Mouse (Mus musculus) G1E-ER4 (cell line): ENCODE measurements around the gene Afdn. TPM values are rescaled to one million over a fixed set of nuclear protein-coding genes. Genes with fewer than 3 reads are reported as not detected.

Source experiments
- GATA1 ChIP-seq: IDR thresholded peaks from one replicate; pipeline ENCODE4 v1.8.0; 2012; ENCODE audit warnings: low read length, inconsistent platforms
- polyA plus RNA-seq: library from polyadenylated mRNA; stranded (reverse); fragments of >175 nt; gene quantifications from 2 replicates; pipeline ENCODE4 v1.2.3, GENCODE M21; 2012

Afdn gene
- polyA plus RNA-seq, 1 experiment = 0.08 TPM

DNA sequence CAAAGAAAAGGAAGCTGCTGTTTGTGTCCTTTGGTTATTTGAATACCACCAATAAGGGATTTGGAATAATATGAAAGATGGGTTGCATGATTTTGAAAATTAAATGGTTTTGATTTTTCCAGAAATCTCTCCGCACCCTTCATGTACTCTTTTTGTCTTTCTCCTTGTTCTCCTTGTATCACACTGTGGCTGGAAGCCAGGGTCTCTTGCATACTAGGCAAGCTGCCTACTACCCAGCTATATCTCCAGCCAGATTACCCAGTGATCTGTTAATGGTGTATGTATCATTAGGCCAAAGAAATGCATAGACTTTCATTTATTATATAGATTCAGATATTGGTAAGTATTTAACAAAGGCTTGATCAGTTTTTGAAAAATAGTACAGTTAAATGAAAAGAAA lies 45.7 kb downstream of the Afdn start:
- TF ChIP-seq GATA1 = no peak

DNA sequence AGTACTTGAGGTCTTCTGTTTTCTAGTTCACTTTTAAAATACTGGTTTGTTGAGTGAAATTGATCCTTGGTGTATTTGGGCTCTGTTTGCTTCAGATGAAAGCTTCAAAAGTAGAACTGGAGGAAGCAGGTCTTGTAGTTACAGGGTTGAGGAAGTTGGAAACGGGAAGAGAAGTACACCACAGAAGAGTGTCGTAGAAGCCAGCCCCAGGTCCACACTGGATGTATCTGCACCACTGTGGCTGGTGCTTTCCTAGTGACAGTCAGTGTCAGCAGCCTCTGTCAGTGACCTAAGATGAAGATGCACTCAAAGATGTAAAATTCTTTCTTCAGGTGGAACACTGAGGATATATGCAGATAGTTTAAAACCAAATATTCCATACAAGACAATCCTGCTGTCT lies 57.5 kb downstream of the Afdn start:
- no peak for TF ChIP-seq GATA1

DNA sequence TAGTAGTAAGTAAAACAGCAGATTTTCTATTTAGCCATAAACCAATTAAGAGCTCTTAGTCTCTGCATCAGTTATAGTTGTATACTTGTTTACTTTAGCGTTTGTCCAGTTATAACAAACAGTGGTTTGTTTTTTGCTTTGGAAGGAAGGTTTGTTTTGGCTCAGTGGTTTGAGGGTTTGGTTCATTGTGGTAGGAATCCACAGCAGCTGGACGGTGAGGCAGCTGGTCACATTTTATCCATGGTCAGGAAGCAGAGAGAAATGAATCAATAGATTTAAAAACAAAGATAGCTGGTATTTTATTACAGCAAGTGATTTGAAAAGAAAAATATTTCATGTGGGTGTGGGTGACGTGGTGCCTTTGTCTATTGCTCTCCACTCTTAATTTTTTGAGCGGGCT lies 59.0 kb downstream of the Afdn start:
- no peak for TF ChIP-seq GATA1

- TF ChIP-seq GATA1 = no peak
Observed at GRCm38 (mm10) chr17:13820676-13821075, 60.3 kb downstream of the Afdn start.

DNA sequence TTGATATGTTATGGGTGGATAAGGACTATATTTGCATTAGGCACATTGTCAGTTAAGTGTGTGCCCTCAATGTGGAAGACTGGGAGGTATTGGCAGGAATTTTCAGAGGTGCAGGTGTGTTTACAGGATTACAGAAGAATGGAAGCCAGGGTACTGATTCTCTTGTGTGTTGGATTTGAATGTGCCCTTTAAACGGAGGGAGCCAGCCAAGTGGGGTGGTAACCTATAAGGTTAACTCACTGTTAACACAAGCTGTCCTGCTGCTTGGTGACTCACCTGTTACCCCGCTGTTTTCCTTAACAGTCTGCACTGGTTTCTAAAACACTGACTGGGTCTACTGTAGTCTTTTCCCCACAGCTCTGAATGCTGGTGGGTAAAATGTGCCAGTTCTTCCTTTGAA lies 65.1 kb downstream of the Afdn start:
- TF ChIP-seq GATA1 = no peak

DNA sequence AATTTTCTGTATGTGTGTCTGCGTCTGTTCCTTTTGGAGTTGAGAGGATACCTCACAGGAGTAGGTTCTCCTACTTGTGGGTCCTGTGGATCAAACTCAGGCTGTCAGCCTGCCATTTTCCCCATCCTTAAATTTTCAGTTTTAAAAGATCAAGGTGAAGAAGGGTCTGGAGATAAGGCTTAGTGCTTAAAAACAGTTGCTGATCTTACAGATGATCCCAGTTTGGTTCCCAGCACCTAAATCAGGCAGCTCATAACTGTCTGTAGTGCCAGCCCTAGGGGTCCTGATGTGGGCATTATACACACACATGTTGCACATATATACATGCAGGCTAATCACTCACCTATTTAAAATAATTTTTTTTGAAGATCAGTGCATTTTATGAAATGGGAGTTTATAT lies 69.9 kb downstream of the Afdn start:
- TF ChIP-seq GATA1 = no peak

GRCm38 (mm10) chr17:13830636-13831341 lies 70.5 kb downstream of the Afdn start:
- TF ChIP-seq GATA1 = no peak

- no peak for TF ChIP-seq GATA1
Observed at GRCm38 (mm10) chr17:13835876-13836275, 75.5 kb downstream of the Afdn start.

GRCm38 (mm10) chr17:13850175-13850574 lies 89.8 kb downstream of the Afdn start:
- TF ChIP-seq GATA1 = no peak

- no peak for TF ChIP-seq GATA1
Observed at GRCm38 (mm10) chr17:13855396-13855795, 95.1 kb downstream of the Afdn start.

DNA sequence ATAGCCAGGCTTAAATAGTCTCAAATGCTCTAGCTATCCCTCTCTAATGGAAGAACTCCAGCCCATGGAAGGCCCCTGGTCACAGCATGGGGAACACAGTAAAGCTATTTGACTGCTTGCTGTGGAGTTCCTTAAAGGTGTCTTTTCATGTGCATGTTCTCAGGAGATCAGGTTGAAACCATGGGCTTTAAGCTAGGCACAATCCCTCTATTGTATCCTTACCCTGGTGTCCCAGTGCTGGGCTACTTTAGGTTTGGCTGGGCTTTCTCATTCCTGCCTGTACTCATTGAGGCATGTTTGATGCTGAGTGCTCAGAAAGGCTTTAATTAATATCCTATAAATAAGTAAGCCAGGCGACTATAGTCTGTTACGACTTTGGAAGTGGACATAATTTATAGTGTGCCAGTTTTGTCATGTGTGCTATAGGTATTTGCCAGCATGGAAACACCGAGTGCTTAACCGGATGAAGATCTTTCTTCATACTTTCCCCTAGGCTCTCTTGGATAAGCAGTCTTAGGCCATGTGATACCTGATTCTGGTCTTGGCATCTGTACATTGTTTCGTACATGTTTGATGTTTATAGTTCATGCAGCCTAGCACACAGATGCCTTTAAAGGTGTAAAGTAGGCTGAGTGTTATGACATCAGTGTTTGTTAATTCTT lies 96.2 kb downstream of the Afdn start:
- no peak for TF ChIP-seq GATA1

DNA sequence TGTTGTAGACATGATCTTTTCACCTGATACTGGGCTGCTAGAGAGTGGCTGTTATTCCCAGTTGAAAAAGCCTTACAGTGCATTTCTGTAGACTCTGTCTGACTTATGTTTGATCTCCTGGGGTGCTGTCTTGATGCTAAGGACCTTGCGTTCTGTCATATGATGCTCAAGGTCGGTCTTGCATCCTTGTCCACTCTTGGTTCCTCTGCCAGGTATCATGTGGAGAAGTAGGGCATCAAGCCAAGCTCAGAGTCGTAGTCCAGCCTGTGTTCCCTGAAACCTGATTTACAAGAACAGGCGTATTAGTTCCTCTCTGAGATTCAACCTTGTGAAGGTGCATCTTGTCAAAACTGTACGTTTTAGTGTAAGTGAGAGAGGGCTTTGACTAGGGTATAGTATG lies 105.0 kb downstream of the Afdn start:
- no peak for TF ChIP-seq GATA1

- TF ChIP-seq GATA1 = no peak
Observed at GRCm38 (mm10) chr17:13866951-13867351, 106.6 kb downstream of the Afdn start.

- TF ChIP-seq GATA1 = no peak
Observed at GRCm38 (mm10) chr17:13867475-13867874, 107.1 kb downstream of the Afdn start.

GRCm38 (mm10) chr17:13870236-13870635 lies 109.9 kb downstream of the Afdn start:
- no peak for TF ChIP-seq GATA1

DNA sequence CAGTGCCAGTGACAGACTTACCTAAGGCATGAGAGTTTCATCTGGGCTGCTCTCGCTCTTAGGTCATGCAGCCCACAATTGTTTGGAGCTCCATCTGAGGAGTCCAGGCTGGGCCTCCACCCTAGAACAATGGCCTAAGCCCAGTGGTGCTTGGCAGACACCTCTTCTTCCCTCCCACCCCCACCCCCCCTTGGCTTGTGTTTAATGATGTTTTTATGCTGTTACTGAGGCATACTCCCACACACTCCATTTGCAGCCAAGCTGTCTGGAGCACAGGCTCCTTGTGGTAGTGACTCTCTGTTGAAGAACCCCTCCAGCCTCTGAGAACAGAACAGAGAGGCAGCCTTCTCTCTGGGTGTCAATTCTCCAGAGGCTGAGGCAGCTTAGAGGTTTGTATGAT lies 113.9 kb downstream of the Afdn start:
- no peak for TF ChIP-seq GATA1

DNA sequence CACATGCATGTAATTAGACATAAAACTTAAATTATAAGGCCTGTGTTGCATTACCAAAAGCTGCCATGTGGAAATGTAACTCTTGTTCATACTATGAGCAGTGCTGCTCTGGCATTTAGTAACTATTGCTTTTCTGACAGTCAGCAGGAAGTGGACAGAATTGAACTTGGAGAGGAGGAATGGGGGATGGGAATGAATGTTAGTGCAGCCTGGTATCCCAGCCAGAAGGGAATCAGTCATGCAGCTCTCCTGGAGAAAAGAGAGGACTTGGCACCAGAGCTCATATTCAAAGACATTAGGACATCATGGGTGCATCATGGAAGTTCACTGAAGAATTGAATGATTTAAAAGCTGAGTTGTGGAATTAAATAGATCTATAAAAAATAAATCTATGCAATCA lies 117.1 kb downstream of the Afdn start:
- TF ChIP-seq GATA1 = no peak
